Mouse (Mus musculus) kidney, adult 11 months (tissue): Measurements from ENCODE around the gene Shroom1.

Experiments
- DNase-seq: peaks from one replicate; pipeline ENCODE4 v3.0.0; 2022

The Shroom1 gene

DNA sequence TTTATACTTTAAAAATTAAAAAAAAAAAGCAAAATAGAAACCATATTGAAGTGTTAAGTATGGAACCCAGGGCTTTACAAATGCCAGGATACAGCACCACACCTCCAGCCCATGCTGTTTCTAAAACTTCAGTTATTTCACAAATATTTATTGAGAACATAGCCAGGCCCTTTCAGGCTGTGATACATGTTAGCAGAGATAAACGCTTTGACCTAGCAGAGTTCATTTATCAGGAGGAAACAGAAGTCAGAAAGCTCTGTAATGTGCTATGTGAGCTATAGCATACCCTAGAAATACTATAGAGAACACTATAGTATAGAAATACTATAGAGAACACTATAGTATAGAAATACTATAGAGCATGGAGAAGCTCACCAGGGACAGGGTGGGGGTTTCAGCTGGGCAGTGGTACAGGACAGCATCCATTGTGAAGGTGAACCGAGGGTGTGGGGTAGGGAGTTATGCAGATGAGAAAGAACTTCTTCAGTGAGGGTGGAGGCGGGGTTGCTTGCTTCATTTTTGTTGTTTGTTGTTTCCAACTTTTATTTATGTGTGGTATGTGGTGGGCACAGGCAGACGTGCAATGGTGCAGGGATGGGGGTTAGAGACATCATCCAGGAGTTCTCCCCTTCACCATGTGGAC lies 24.2 kb downstream of the Shroom1 start:
- DNase-seq: no peak

DNA sequence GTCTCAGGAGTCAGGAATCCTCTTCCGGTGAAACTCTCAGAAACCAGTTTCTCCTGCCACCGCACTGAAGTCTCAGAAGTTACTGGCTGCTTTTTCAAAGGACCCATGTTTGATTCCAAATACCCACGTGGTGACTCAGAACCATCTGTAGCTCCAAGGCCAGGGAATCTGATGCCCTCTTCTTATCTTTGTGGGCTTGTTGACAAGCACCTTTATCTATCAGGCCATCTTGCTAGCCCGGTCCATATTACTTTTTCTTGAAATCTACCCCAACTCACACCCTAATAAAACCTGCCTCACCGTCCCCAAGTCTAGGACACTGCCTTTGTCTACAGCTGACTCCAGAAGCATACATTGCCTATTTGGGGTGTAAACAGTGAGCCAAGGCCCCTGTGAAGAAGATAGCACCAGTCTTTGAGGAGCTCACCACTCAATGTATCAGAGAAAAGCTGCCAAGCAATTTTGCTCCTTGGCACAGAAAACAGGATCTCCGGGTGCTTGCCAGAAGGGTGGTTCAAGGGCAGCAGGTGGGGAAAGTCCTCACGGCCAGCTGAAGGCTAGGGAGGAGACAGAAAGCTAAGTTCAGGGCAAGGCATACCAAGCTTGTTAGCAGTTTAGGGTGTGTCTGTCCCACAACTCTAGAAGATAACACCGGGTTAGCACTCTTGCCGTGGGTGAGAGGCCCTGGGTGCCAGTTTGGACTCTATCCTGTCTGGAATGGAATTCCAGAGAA lies 26.3 kb downstream of the Shroom1 start:
- DNase-seq: no peak

- DNase-seq: no peak
Measured at GRCm38 (mm10) chr11:53485719-53486118, 28.7 kb downstream of the Shroom1 start.

DNA sequence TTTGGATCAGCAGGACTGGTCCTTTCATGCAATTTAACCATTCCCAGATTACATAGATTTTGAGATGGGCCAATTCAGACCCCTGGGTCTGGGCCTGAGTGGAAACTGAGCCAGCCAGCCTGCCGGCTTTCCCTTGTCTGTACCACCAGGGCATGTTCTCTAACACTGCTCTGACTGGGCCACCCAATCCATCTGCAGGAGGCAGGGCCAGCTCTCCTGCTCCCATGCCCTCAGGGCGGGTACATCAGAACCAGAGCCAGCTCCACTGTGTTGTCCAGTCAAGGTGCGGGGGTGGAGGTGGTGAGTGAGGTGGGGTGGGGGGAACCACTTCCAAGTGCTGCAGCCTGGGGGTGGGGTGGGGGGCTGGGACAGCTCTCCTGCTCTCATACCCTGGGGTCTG lies 29.3 kb downstream of the Shroom1 start:
- no peak for DNase-seq

GRCm38 (mm10) chr11:53486822-53487594 lies 30.0 kb downstream of the Shroom1 start:
- peak; percentile 58 for DNase-seq

GRCm38 (mm10) chr11:53489007-53489406 lies 32.0 kb downstream of the Shroom1 start:
- no peak for DNase-seq

- DNase-seq: no peak
Measured at GRCm38 (mm10) chr11:53489421-53489820, 32.4 kb downstream of the Shroom1 start.

- no peak for DNase-seq
Measured at GRCm38 (mm10) chr11:53491954-53492401, 35.0 kb downstream of the Shroom1 start.

DNA sequence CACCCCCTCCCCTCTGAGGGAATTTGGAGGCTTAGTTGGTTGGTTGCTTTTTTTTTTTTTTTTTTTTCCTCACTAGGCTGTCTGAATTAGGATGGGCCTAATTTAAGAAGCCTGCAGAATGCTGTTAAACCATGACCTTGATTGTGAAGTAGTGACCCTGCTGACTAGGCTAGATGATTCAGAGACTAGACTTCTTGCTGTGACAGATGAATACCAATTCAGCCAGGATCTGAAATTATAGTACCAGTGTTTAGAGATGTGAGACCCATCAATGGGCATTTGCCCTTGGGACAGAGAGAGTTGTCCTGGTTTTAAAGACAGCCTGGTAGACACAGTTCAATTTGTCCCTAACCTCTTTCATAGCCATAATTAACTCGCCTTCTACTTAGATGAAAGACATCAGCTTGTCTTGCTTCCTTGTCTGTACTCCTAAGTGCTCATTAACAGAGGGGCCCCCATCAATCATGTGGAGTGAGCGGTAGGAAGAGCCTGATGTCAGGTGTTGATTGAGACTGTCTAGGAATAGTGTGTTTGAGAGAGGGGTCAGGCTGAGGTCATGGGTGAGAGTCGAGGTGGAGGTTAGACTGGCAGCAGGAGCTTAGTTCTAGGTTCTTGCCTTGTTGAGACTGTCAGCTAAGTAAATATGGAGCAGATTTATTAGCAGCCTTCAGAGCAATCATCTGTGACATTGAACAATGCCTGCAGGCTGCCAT lies 36.4 kb downstream of the Shroom1 start:
- no peak for DNase-seq

- no peak for DNase-seq
Measured at GRCm38 (mm10) chr11:53495417-53495816, 38.4 kb downstream of the Shroom1 start.

DNA sequence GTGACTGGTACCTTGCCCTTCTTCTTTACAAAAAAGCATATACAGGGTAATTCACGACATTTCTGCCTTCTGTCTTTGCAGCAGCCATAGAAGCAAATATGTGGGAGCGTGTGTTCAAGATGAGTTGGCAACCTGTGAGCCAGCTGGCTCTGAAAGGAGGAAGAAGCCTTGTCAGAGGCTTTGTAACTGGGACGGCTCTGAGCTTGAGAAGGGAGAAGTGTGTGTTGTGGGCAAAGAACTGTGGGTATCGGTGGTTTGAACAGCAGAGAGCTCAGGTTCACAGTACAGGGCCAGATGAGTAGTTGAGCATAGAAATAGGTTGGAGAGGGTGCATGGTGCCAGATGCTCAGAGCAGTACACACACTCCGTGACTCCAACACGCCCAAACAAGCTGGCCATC lies 39.9 kb downstream of the Shroom1 start:
- DNase-seq: no peak

- peak; percentile 33 for DNase-seq
Measured at GRCm38 (mm10) chr11:53500569-53500968, 43.6 kb downstream of the Shroom1 start.

GRCm38 (mm10) chr11:53502039-53502765 lies 45.2 kb downstream of the Shroom1 start:
- no peak for DNase-seq

- DNase-seq: no peak
Measured at GRCm38 (mm10) chr11:53503738-53504137, 46.7 kb downstream of the Shroom1 start.

GRCm38 (mm10) chr11:53504376-53504775 lies 47.4 kb downstream of the Shroom1 start:
- DNase-seq: no peak

GRCm38 (mm10) chr11:53505026-53505663 lies 48.1 kb downstream of the Shroom1 start:
- DNase-seq: no peak

GRCm38 (mm10) chr11:53507098-53507805 lies 50.2 kb downstream of the Shroom1 start:
- no peak for DNase-seq

- DNase-seq: peak; percentile 47
Measured at GRCm38 (mm10) chr11:53508152-53508551, 51.1 kb downstream of the Shroom1 start.

- no peak for DNase-seq
Measured at GRCm38 (mm10) chr11:53508591-53508990, 51.6 kb downstream of the Shroom1 start.

GRCm38 (mm10) chr11:53510351-53510750 lies 53.3 kb downstream of the Shroom1 start:
- DNase-seq: no peak
